Mouse (Mus musculus) MEL-GATA-1-ER (cell line): ENCODE measurements at regions not wholly inside any gene's neighbourhood (a gene's known extent, or its start where the extent isn't known, plus 50 kb on each side); places are given as distances from the start of the nearest gene placed in this dataset.

Experiments used
- DNase-seq: peaks from one replicate; pipeline ENCODE4 v3.0.0-alpha.2; 2012; ENCODE audit warnings: low read depth; ENCODE audit errors: extremely low read depth

- no peak for DNase-seq
These were observed 59.7 kb upstream of the Tbx20 start for GRCm38 (mm10) chr9:24833766-24834165.

- DNase-seq, result no peak
These were observed 74.1 kb upstream of the Tbx20 start for GRCm38 (mm10) chr9:24848210-24848609.

GRCm38 (mm10) chr9:24859459-24859858 lies 85.4 kb upstream of the Tbx20 start:
- DNase-seq, result no peak

GRCm38 (mm10) chr9:24866390-24867173 lies 92.5 kb upstream of the Tbx20 start:
- no peak for DNase-seq

- DNase-seq, result no peak
These were observed 94.6 kb upstream of the Tbx20 start for GRCm38 (mm10) chr9:24868746-24869145.

- DNase-seq, result no peak
These were observed 100.5 kb upstream of the Tbx20 start for GRCm38 (mm10) chr9:24874434-24875143.

GRCm38 (mm10) chr9:24878384-24879174 lies 104.5 kb upstream of the Tbx20 start:
- no peak for DNase-seq

GRCm38 (mm10) chr9:24879662-24880061 lies 105.6 kb upstream of the Tbx20 start:
- DNase-seq, result no peak

- no peak for DNase-seq
These were observed 109.9 kb upstream of the Tbx20 start for GRCm38 (mm10) chr9:24884011-24884410.

- DNase-seq, result no peak
These were observed 114.2 kb upstream of the Tbx20 start for GRCm38 (mm10) chr9:24888282-24888681.

- no peak for DNase-seq
These were observed 122.6 kb upstream of the Tbx20 start for GRCm38 (mm10) chr9:24896498-24897261.

- DNase-seq, result no peak
These were observed 125.3 kb upstream of the Tbx20 start for GRCm38 (mm10) chr9:24899206-24899928.

GRCm38 (mm10) chr9:24903706-24904105 lies 129.6 kb upstream of the Tbx20 start:
- no peak for DNase-seq

GRCm38 (mm10) chr9:24909086-24909979 lies 135.2 kb upstream of the Tbx20 start:
- no peak for DNase-seq

- DNase-seq, result no peak
These were observed 136.6 kb upstream of the Tbx20 start for GRCm38 (mm10) chr9:24910738-24911137.

GRCm38 (mm10) chr9:24920031-24920445 lies 145.9 kb upstream of the Tbx20 start:
- DNase-seq, result no peak

- no peak for DNase-seq
These were observed 148.2 kb upstream of the Tbx20 start for GRCm38 (mm10) chr9:24922051-24922860.

- no peak for DNase-seq
These were observed 149.4 kb upstream of the Tbx20 start for GRCm38 (mm10) chr9:24923514-24923913.

GRCm38 (mm10) chr9:24937731-24938130 lies 151.5 kb upstream of the Gm10181 start:
- no peak for DNase-seq
